ENCODE assay signal across 23 mouse cellular contexts in genomic region chr10:107867414-107867813, GRCm38 (mm10). TPM values are rescaled to one million over a fixed set of nuclear protein-coding genes. Genes with fewer than 3 reads are reported as not detected.
A peak's percentile ranks its signal among the peaks of the same experiment; 100 is the strongest.
DNase-seq lines count a peak whose midpoint lies in the region; ATAC-seq and TF ChIP-seq lines count a peak whose summit lies in the region.
"Had no signal": no experiment of that assay in that cellular context is flagged by ENCODE, and none has a peak within 500 bp of the region (broad histone marks: within the 10 kb centered on the region; RNA-seq: fewer than 3 reads in every experiment).

No protein-coding gene starts in this region.

- TF ChIP-seq POLR2A in heart, adult 2 months (IDR thresholded peaks at IDR 0.05; ENCODE audit: insufficient read depth, low read depth, low read length), result no peak

- intact Hi-C loops in heart, adult 2 months (cut with DNase I), result no loop called here

- H3K27ac ChIP-seq in intestine, embryonic 16.5 days (ENCODE audit: low read length), result no peak overlapping the region
- no peak overlapping the region for H3K27ac ChIP-seq in heart, adult 2 months
- H3K27ac ChIP-seq: embryonic facial prominence, embryonic 13.5 days; embryonic facial prominence, embryonic 15.5 days; forebrain, embryonic 10.5 days; forebrain, embryonic 12.5 days had no signal

- no peak overlapping the region for H3K4me3 ChIP-seq in intestine, embryonic 16.5 days (ENCODE audit: low read length)
- H3K4me3 ChIP-seq in heart, adult 2 months, result no peak overlapping the region
- H3K4me3 ChIP-seq: embryonic facial prominence, embryonic 13.5 days; embryonic facial prominence, embryonic 15.5 days; erythroblast, embryonic 14.5 days; forebrain, embryonic 10.5 days; forebrain, embryonic 12.5 days had no signal

- peak; percentile 24 for DNase-seq in urinary bladder, postnatal 14 days (ENCODE audit: low spot score)
- no peak for DNase-seq in urinary bladder, postnatal 36 days (ENCODE audit: low spot score in 2 of 2)
- DNase-seq in right cerebral cortex, postnatal 36 days (ENCODE audit: low spot score in 2 of 2), result no peak
- no peak for DNase-seq in heart, adult 2 months
- DNase-seq: adrenal gland, adult 2 months; adrenal gland, postnatal 10 days; adrenal gland, postnatal 25 days; cerebellum, adult 11 months; cerebellum, adult 18-20 months; cerebellum, adult 8-10 months; cerebellum, adult 9-11 months; cerebellum, postnatal 14 days; cerebellum, postnatal 36 days; embryo, embryonic 11 days had no signal

- H3K4me2 ChIP-seq in intestine, embryonic 16.5 days (ENCODE audit: low read depth, low read length), result no peak overlapping the region
- H3K4me2 ChIP-seq: embryonic facial prominence, embryonic 13.5 days; embryonic facial prominence, embryonic 15.5 days; forebrain, embryonic 12.5 days had no signal

- H3K79me2 ChIP-seq in heart, adult 2 months (replicated peaks; ENCODE audit: control insufficient read depth, insufficient read depth, low read length), result no peaks in the 10 kb centered on the region

- H3K9me3 ChIP-seq in intestine, embryonic 16.5 days (ENCODE audit: control insufficient read depth, low read length), result no peaks in the 10 kb centered on the region
- H3K9me3 ChIP-seq: embryonic facial prominence, embryonic 13.5 days; embryonic facial prominence, embryonic 15.5 days; forebrain, embryonic 10.5 days; forebrain, embryonic 12.5 days had no signal

- H3K4me1 ChIP-seq in intestine, embryonic 16.5 days (ENCODE audit: control insufficient read depth, insufficient read depth, low read length), result no peaks in the 10 kb centered on the region
- no peaks in the 10 kb centered on the region for H3K4me1 ChIP-seq in heart, adult 2 months (ENCODE audit: control insufficient read depth, insufficient read depth, low read length)
- H3K4me1 ChIP-seq: embryonic facial prominence, embryonic 13.5 days; embryonic facial prominence, embryonic 15.5 days; forebrain, embryonic 10.5 days; forebrain, embryonic 12.5 days had no signal

- 61% methylated on average over 4 of the region's 4 CpGs for WGBS in intestine, embryonic 16.5 days
- 75% methylated on average over 4 of the region's 4 CpGs for WGBS in heart, adult 2 months

- no peak for TF ChIP-seq CTCF in heart, adult 2 months (IDR thresholded peaks at IDR 0.05)

- H3K36me3 ChIP-seq in intestine, embryonic 16.5 days (ENCODE audit: control insufficient read depth, insufficient read depth, low read length), result no peaks in the 10 kb centered on the region
- no peaks in the 10 kb centered on the region for H3K36me3 ChIP-seq in heart, adult 2 months (ENCODE audit: control insufficient read depth, insufficient read depth, low read length)
- H3K36me3 ChIP-seq: embryonic facial prominence, embryonic 13.5 days; embryonic facial prominence, embryonic 15.5 days; forebrain, embryonic 10.5 days; forebrain, embryonic 12.5 days had no signal

- peak; percentile 89 for ATAC-seq in intestine, embryonic 16.5 days
- ATAC-seq: forebrain, embryonic 14.5 days; forebrain, embryonic 16.5 days had no signal

- H3K9ac ChIP-seq in intestine, embryonic 16.5 days (ENCODE audit: low read depth, low read length), result no peak overlapping the region
- H3K9ac ChIP-seq in heart, adult 2 months (ENCODE audit: low read depth, low read length), result no peak overlapping the region
- H3K9ac ChIP-seq: embryonic facial prominence, embryonic 13.5 days; embryonic facial prominence, embryonic 15.5 days; forebrain, embryonic 12.5 days had no signal

- TF ChIP-seq EP300 in heart, adult 2 months (IDR thresholded peaks at IDR 0.05; ENCODE audit: insufficient read depth, low read depth, low read length), result no peak

- no peaks in the 10 kb centered on the region for H3K27me3 ChIP-seq in intestine, embryonic 16.5 days (replicated peaks; ENCODE audit: control insufficient read depth, insufficient read depth, low read length)
- no peaks in the 10 kb centered on the region for H3K27me3 ChIP-seq in heart, adult 2 months (ENCODE audit: control insufficient read depth, insufficient read depth, low read length)
- H3K27me3 ChIP-seq: embryonic facial prominence, embryonic 13.5 days; embryonic facial prominence, embryonic 15.5 days; forebrain, embryonic 12.5 days had no signal

RNA-seq across cellular contexts. Expression of gene Otogl, which starts 44.5 kb away (rescaled TPM):
- 0.02 TPM in 2 replicates for polyA plus RNA-seq in intestine, embryonic 16.5 days (2015; fragmentation: Nextera tagmentation; extraction: Ambion mirVana)
- under 1 TPM in 1 of 2 experiments, not detected in 1; 0.07 TPM for total RNA-seq in heart, adult 2 months (2021)
- 0.02 and 0.09 TPM in 2 replicates for polyA plus RNA-seq in heart, adult 2 months (2012; rRNA removed)
- total RNA-seq: MEL had no signal
- polyA plus RNA-seq: adrenal gland, adult 2 months; erythroblast, embryonic 14.5 days; forebrain, embryonic 10.5 days; forebrain, embryonic 12.5 days had no signal
